Mouse (Mus musculus) intestine, embryonic 16.5 days (tissue): Measurements from ENCODE around the gene Pln. TPM values are rescaled to one million over a fixed set of nuclear protein-coding genes. Genes with fewer than 3 reads are reported as not detected.

Source experiments
- ATAC-seq: fragments of 200-750 bp; cut with Nextera tagmentation; 2 replicates; pipeline ENCODE4 v1.8.0; 2017; ENCODE audit warnings: moderate TSS enrichment, moderate library complexity
- H3K27ac ChIP-seq: fragments of 300-500 bp; sonication (generic); 2 replicates; pipeline ENCODE4 v1.5.1; 2014; ENCODE audit warnings: mild to moderate bottlenecking, low read length
- H3K27me3 ChIP-seq: fragments of 300-500 bp; sonication (generic); replicated peaks from 2 replicates; pipeline ENCODE4 v1.6.1; 2014; ENCODE audit warnings: low read length, control low read depth, mixed read lengths; ENCODE audit not compliant: control insufficient read depth, insufficient read depth
- H3K36me3 ChIP-seq: fragments of 300-500 bp; sonication (generic); 2 replicates; pipeline ENCODE4 v1.6.1; 2014; ENCODE audit warnings: low read length, control low read depth; ENCODE audit not compliant: control insufficient read depth, insufficient read depth
- H3K4me1 ChIP-seq: fragments of 300-500 bp; sonication (generic); 2 replicates; pipeline ENCODE4 v1.6.1; 2014; ENCODE audit warnings: low read length, control low read depth, mixed read lengths; ENCODE audit not compliant: control insufficient read depth, insufficient read depth
- H3K4me2 ChIP-seq: fragments of 300-500 bp; sonication (generic); 2 replicates; pipeline ENCODE4 v1.6.1; 2014; ENCODE audit warnings: low read depth, low read length, control low read depth
- H3K4me3 ChIP-seq: fragments of 300-500 bp; sonication (generic); 2 replicates; pipeline ENCODE4 v1.5.1; 2014; ENCODE audit warnings: mild to moderate bottlenecking, low read length
- H3K9ac ChIP-seq: fragments of 300-500 bp; sonication (generic); 2 replicates; pipeline ENCODE4 v1.6.1; 2014; ENCODE audit warnings: low read depth, low read length
- H3K9me3 ChIP-seq: fragments of 300-500 bp; sonication (generic); 2 replicates; pipeline ENCODE4 v1.6.1; 2016; ENCODE audit warnings: low read length, control low read depth; ENCODE audit not compliant: control insufficient read depth
- WGBS: fragments of 180-500 bp; shearing (Covaris S2); extraction: QIAGEN DNeasy Blood & Tissue Kit; methylation state at CpG from one replicate; pipeline ENCODE4 v1.1.7; 2014; 5-methylcytosine and 5-hydroxymethylcytosine counted together
- polyA plus RNA-seq: library from polyadenylated mRNA; unstranded; fragments of >200 nt; fragmentation: Nextera tagmentation; extraction: Ambion mirVana; gene quantifications from 2 replicates; pipeline ENCODE4 v1.2.1, GENCODE M21; 2015

The Pln gene
- 0.91 and 1.2 TPM in 2 replicates for polyA plus RNA-seq

DNA sequence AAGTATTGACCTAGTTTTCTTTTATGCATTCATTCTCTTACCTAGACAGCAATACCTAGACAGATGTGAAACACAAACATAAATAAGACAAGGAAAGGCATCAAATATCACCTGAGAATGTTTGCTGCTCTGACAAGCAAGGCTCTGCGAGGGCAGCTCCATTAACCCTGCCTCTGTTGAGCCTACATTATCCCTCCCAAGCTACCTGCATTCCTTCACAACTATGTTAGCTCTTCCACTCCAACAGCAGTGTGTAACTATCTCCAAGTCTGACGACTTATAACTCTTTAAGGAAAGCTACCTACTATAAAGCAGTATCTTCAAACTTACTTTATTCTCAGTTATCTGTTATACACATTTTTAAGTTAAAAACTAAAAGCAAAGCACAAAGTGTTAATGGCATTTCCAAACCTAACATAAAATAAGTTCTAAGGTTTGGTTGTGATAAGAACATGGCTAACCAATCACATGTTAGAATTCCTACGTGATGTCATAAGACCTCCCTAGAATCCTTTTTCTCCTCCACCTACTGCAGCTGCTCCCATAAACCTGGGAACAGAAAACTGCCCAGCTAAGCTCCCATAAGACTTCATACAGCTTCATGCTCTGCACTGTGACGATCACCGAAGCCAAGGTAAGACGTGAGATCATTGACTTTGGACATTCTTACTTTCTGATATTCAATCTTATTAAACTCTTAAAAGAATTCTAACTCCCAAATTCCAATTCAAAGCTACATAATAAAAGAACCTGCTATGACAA, at the start of gene Pln:
TSS of gene Pln (plus strand) at position 506 of the 762 bp plus-strand sequence.
- H3K27ac ChIP-seq: 0 out of 2 replicates have a peak within 1 kb of the TSS, but pooled peaks have one; percentile 9
- 71% methylated on average over 6 of the region's 6 CpGs for WGBS

DNA sequence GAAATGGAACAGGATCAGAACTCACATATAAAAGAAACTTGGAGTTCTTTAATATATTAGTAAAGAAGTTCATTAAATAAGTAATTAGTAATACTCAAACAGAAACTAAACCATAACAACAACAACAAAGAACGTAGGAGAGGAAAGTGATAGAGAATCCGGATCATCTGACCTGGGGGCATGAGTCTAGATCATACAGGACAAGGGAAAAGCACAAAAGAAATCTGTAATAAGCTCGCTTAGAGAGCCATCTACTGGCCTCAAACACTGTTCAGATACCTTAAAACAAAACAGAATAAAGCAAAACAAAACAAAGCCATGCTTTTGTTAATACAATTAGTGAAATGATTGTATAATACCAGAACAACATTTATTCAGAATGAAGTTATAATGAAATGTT, 31.6 kb upstream of the Pln start:
- H3K9ac ChIP-seq: no peak overlapping the region
- no peak for ATAC-seq

More for the DNA sequence above, at the start of gene Pln:
- H3K4me1 ChIP-seq: no peaks in the 10 kb centered on the region; the same call in 1 of the 2 replicates
- H3K4me3 ChIP-seq: no peak within 1 kb of the TSS
- H3K9me3 ChIP-seq: no peaks in the 10 kb centered on the region
- no peak for ATAC-seq
- H3K27me3 ChIP-seq: no peaks in the 10 kb centered on the region
- H3K36me3 ChIP-seq: no peaks in the 10 kb centered on the region
- H3K9ac ChIP-seq: no peak within 1 kb of the TSS
- H3K4me2 ChIP-seq: no peak within 1 kb of the TSS

DNA sequence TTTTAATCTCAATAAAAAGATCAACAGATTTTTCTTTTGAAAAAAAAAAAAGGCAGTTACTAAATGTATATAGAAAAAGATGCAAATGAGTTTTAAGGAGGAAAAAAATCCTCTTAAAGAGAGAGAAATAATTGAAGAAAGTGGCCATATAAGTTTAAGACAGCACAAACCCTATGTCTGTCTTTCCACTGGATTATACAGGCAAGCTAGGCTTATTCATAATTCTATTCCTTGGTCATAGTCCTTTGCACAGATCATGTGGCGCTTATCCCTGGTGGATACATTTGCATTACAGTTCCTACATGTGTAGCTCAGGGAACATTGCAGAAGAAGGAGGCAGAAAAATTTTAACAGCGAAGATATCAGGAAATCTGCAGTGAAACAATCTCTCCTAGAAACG, 30.8 kb upstream of the Pln start:
- ATAC-seq: no peak
- no peak overlapping the region for H3K4me3 ChIP-seq
- H3K4me1 ChIP-seq: no peaks in the 10 kb centered on the region
- no peaks in the 10 kb centered on the region for H3K36me3 ChIP-seq
- no peak overlapping the region for H3K9ac ChIP-seq
- no peaks in the 10 kb centered on the region for H3K27me3 ChIP-seq
- no peaks in the 10 kb centered on the region for H3K9me3 ChIP-seq
- 94% methylated on average over 3 of the region's 3 CpGs for WGBS
- no peak overlapping the region for H3K27ac ChIP-seq
- H3K4me2 ChIP-seq: no peak overlapping the region

More for the DNA sequence above, 31.6 kb upstream of the Pln start:
- Histone ChIP-seq H3K27me3 (no peaks in the 10 kb centered on the region), H3K36me3 (no peaks in the 10 kb centered on the region), H3K4me1 (no peaks in the 10 kb centered on the region), H3K9me3 (no peaks in the 10 kb centered on the region), H3K4me2 (no peak overlapping the region), H3K27ac (no peak overlapping the region), H3K4me3 (no peak overlapping the region)
- WGBS: 22% methylated on average over 3 of the region's 3 CpGs

DNA sequence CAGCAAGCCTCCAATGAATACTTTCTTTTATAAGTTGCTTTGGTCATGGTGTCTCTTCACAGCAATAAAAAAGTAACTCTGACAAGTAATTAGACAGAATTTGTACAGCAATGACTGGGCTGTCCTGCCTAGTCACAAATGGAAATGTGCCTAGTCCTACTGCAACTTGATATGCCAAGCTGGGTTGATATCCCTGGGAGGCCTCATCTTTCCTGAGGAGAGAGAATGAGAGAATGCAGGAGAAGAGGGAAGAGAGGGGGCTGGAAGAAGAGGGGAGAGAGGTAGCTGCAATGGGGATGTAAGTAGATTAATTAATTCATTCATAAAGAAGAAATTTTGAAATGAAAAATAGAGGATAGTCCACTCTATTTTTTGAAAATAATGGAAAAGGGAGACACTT, 14.1 kb upstream of the Pln start:
- H3K9me3 ChIP-seq: no peaks in the 10 kb centered on the region
- H3K4me2 ChIP-seq: no peak overlapping the region
- no peaks in the 10 kb centered on the region for H3K36me3 ChIP-seq
- no peaks in the 10 kb centered on the region for H3K27me3 ChIP-seq
- H3K4me1 ChIP-seq: no peaks in the 10 kb centered on the region; the same call in 1 of the 2 replicates
- no peak overlapping the region for H3K4me3 ChIP-seq
- H3K9ac ChIP-seq: no peak overlapping the region
- no peak for ATAC-seq
- H3K27ac ChIP-seq: no peak overlapping the region

DNA sequence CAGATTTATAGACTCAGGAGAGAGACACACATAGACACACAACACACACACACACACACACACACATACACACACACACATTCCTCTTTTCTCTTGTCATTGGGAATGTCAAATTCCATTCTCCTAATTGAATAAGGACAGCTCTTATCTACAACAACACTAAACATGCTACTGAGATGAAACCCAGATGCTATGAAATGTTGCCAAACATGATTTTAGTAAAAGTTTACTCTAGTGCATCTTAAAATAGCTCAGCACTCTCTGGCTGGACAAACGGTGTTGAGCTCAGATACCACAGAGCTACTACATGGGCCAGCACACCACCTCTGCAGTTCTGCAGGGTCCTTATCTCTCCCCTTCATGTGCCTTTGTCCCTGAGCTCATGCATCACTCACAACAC, 12.8 kb upstream of the Pln start:
- peak; percentile 60 for ATAC-seq
- no peak overlapping the region for H3K27ac ChIP-seq
- no peaks in the 10 kb centered on the region; the same call in 1 of the 2 replicates for H3K4me1 ChIP-seq
- H3K27me3 ChIP-seq: no peaks in the 10 kb centered on the region
- no peak overlapping the region for H3K4me3 ChIP-seq
- no peak overlapping the region for H3K9ac ChIP-seq
- H3K36me3 ChIP-seq: no peaks in the 10 kb centered on the region
- no peak overlapping the region for H3K4me2 ChIP-seq
- WGBS: 28% methylated on average over 1 of the region's 1 CpGs
- H3K9me3 ChIP-seq: no peaks in the 10 kb centered on the region

DNA sequence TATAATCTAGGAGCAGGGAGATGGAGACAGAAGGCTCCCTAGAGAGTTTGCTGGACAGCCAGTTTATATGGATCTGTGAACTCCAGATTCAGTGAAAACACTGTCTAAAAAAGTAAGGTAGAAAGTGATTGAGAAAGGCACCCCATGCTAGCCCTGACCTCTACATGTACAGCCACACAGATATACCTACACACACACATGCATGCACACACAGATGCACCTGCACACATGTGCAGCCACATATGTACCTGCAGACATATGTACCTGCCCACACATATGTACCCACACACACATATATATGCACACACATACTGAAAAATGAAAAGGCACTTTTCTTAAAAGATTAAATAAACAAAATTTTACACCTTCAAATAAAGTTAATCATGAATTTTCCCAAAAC, 11.1 kb upstream of the Pln start:
- Histone ChIP-seq H3K4me3 (no peak overlapping the region), H3K9ac (no peak overlapping the region), H3K27me3 (no peaks in the 10 kb centered on the region), H3K4me2 (no peak overlapping the region), H3K9me3 (no peaks in the 10 kb centered on the region), H3K4me1 (no peaks in the 10 kb centered on the region; the same call in 1 of the 2 replicates), H3K36me3 (no peaks in the 10 kb centered on the region), H3K27ac (no peak overlapping the region)
- ATAC-seq: no peak

DNA sequence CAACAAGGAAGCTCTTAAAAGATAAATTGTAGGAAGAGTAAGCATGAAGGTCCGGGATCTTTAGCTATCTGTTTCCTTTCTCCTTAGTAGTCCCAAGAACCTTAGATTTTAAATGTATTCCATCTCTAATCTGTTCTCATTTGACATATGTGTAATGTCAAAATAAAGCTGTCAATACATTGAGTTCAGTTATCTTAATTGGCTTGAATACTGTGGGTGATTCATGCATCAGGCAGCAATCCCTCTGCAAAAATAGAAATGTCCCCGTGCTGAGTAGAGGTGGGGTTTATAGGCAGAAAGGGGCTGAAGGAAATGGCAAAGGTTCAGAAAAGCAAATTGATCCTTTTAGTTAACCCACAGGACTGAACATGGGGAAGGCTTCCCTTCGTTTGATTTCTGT, 8.2 kb upstream of the Pln start:
- H3K27me3 ChIP-seq: no peaks in the 10 kb centered on the region
- no peak for ATAC-seq
- H3K4me1 ChIP-seq: no peaks in the 10 kb centered on the region; the same call in 1 of the 2 replicates
- no peak overlapping the region for H3K27ac ChIP-seq
- 71% methylated on average over 3 of the region's 3 CpGs for WGBS
- no peak overlapping the region for H3K4me2 ChIP-seq
- H3K9ac ChIP-seq: no peak overlapping the region
- no peaks in the 10 kb centered on the region for H3K36me3 ChIP-seq
- H3K9me3 ChIP-seq: no peaks in the 10 kb centered on the region
- no peak overlapping the region for H3K4me3 ChIP-seq

DNA sequence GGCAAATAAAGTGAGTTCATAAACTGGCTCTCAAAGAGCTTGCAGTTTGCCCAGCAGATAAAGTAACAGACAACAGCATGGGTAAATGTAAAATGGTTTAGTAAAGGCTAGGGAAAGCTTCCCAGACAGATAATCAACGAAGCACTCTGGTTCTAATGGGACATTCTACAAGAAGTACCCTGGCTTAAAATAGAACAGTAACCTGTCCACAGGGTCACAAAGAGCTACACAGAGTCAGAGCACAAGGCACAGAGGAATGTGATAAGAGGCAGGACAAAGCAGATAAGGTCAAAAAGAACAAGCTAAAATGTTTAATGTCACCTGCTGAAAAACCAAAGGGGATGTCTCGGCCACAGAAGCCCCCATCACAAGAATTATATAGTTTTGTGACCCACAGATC, 4.7 kb upstream of the Pln start:
- 65% methylated on average over 2 of the region's 2 CpGs for WGBS
- Histone ChIP-seq H3K27me3 (no peaks in the 10 kb centered on the region), H3K4me1 (no peaks in the 10 kb centered on the region), H3K4me2 (no peak overlapping the region), H3K36me3 (no peaks in the 10 kb centered on the region), H3K4me3 (no peak overlapping the region), H3K9me3 (no peaks in the 10 kb centered on the region), H3K9ac (no peak overlapping the region), H3K27ac (no peak overlapping the region)
- no peak for ATAC-seq

DNA sequence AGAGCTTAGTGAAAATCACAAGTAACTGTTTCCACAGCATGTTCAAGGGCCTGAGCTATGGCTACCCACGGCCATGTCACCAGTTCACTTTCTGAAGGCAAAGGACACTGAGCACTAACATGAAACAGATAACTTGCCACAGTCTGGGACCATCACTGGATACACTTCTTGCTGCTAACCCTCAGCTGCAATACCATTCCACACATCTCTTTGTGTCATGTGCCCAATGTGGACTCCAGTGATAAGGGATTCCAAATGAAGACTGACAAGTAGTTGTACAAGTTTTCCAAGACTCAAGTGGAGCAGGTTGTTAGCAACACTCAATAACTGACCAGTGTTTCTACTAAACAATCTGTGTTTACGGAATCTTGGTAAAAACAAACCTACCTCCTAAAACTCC, 2.2 kb upstream of the Pln start:
- H3K9me3 ChIP-seq: no peaks in the 10 kb centered on the region
- H3K4me2 ChIP-seq: no peak overlapping the region
- WGBS: 79% methylated on average over 2 of the region's 2 CpGs
- no peak overlapping the region for H3K4me3 ChIP-seq
- H3K36me3 ChIP-seq: no peaks in the 10 kb centered on the region
- no peaks in the 10 kb centered on the region; the same call in 1 of the 2 replicates for H3K4me1 ChIP-seq
- no peaks in the 10 kb centered on the region for H3K27me3 ChIP-seq
- H3K27ac ChIP-seq: no peak overlapping the region
- ATAC-seq: no peak
- no peak overlapping the region for H3K9ac ChIP-seq

DNA sequence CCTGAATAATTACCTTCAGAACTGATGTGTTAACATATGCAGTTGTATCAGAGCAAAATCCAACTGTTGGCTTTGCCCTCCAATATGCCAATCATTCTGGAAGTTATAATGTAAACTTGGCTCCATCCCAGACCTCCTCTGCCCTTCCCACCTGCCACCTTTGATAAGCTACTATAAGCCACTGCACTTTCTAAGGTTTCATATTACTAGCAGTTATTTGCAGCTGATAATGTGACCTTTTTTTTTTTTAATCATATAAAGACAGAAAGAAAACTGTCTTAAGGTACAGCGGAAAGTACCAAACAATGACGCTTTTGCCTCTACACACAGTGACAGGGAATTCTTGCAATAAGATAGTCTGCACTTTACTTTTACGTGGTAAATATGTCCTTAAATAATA, 1.5 kb upstream of the Pln start:
- Histone ChIP-seq H3K4me1 (no peaks in the 10 kb centered on the region; the same call in 1 of the 2 replicates), H3K9ac (no peak overlapping the region), H3K4me3 (no peak overlapping the region), H3K9me3 (no peaks in the 10 kb centered on the region), H3K36me3 (no peaks in the 10 kb centered on the region), H3K4me2 (no peak overlapping the region), H3K27me3 (no peaks in the 10 kb centered on the region), H3K27ac (no peak overlapping the region)
- WGBS: 76% methylated on average over 3 of the region's 3 CpGs
- no peak for ATAC-seq
